Mouse (Mus musculus): ENCODE results near the gene Acot8. TPM values are rescaled to one million over a fixed set of nuclear protein-coding genes. Genes with fewer than 3 reads are reported as not detected.

Acot8 gene
- polyA plus RNA-seq, 1 experiment from 2014 or later, result 12.7 TPM

- Histone ChIP-seq H3K27me3 (ENCODE audit: control insufficient read depth, insufficient read depth, low read length) (0 out of 2 replicates have a peak, but pooled peaks cover under 1% of the 10 kb centered on the region), H3K36me3 (ENCODE audit: control insufficient read depth, insufficient read depth, low read length) (no peaks in the 10 kb centered on the region), H3K9me3 (ENCODE audit: control insufficient read depth, low read length) (no peaks in the 10 kb centered on the region), H3K4me1 (ENCODE audit: control insufficient read depth in 2 of 2, insufficient read depth in 2 of 2, low read length in 2 of 2) (peaks cover 3 to 9% of the 10 kb centered on the region in 2 experiments), H3K4me2 (ENCODE audit: low read length) (no peak overlapping the region), H3K9ac (ENCODE audit: low read length) (no peak overlapping the region), H3K27ac (replicated peaks in 1 of 2; ENCODE audit: control insufficient read depth in 1 of 2, insufficient read depth in 1 of 2, low read depth in 2 of 2, low read length in 2 of 2) (no peak overlapping the region), H3K4me3 (ENCODE audit: control insufficient read depth in 1 of 2, insufficient read depth in 1 of 2, low read depth in 1 of 2, low read length in 2 of 2) (no peak overlapping the region)
- 61% methylated on average over 4 of the region's 4 CpGs for WGBS
- ATAC-seq (ENCODE audit: insufficient number of reproducible peaks, insufficient read depth, low FRiP score, low read depth), result no peak
Measured at GRCm38 (mm10) chr2:164781876-164782275, 22.8 kb downstream of the Acot8 start.

- ATAC-seq (ENCODE audit: insufficient number of reproducible peaks, insufficient read depth, low FRiP score, low read depth), result no peak
- H3K36me3 ChIP-seq (ENCODE audit: control insufficient read depth, insufficient read depth, low read length), result no peaks in the 10 kb centered on the region
- H3K9ac ChIP-seq (ENCODE audit: low read length), result no peak within 1 kb of the TSS
- H3K27me3 ChIP-seq (ENCODE audit: control insufficient read depth, insufficient read depth, low read length), result 0 out of 2 replicates have a peak, but pooled peaks cover 5% of the 10 kb centered on the region
- no peak within 1 kb of the TSS for H3K4me3 ChIP-seq (ENCODE audit: control insufficient read depth in 1 of 2, insufficient read depth in 1 of 2, low read depth in 1 of 2, low read length in 2 of 2)
- no peak within 1 kb of the TSS for H3K4me2 ChIP-seq (ENCODE audit: low read length)
- H3K4me1 ChIP-seq (ENCODE audit: control insufficient read depth in 2 of 2, insufficient read depth in 2 of 2, low read length in 2 of 2), result peaks cover 0 to 2% of the 10 kb centered on the region in 2 experiments; a peak in 3 of 4 replicates
- H3K27ac ChIP-seq (replicated peaks in 1 of 2; ENCODE audit: control insufficient read depth in 1 of 2, insufficient read depth in 1 of 2, low read depth in 2 of 2, low read length in 2 of 2), result no peak within 1 kb of the TSS
- WGBS, result 62% methylated on average over 8 of the region's 8 CpGs
- no peaks in the 10 kb centered on the region for H3K9me3 ChIP-seq (ENCODE audit: control insufficient read depth, low read length)
Measured at GRCm38 (mm10) chr2:164779481-164780086, 25.1 kb downstream of the Acot8 start, which contains the start of gene Tnnc2. Tnnc2 (minus strand) TSS chr2:164779967.

GRCm38 (mm10) chr2:164778809-164779208 is 25.9 kb downstream of the Acot8 start:
- Histone ChIP-seq H3K27me3 (ENCODE audit: control insufficient read depth, insufficient read depth, low read length) (0 out of 2 replicates have a peak, but pooled peaks cover 5% of the 10 kb centered on the region), H3K4me1 (ENCODE audit: control insufficient read depth in 2 of 2, insufficient read depth in 2 of 2, low read length in 2 of 2) (no peaks in the 10 kb centered on the region; a peak in 1 of 4 replicates), H3K4me3 (ENCODE audit: control insufficient read depth in 1 of 2, insufficient read depth in 1 of 2, low read depth in 1 of 2, low read length in 2 of 2) (no peak overlapping the region), H3K9ac (ENCODE audit: low read length) (no peak overlapping the region), H3K4me2 (ENCODE audit: low read length) (no peak overlapping the region), H3K27ac (replicated peaks in 1 of 2; ENCODE audit: control insufficient read depth in 1 of 2, insufficient read depth in 1 of 2, low read depth in 2 of 2, low read length in 2 of 2) (no peak overlapping the region), H3K36me3 (ENCODE audit: control insufficient read depth, insufficient read depth, low read length) (0 out of 2 replicates have a peak, but pooled peaks cover 2% of the 10 kb centered on the region), H3K9me3 (ENCODE audit: control insufficient read depth, low read length) (no peaks in the 10 kb centered on the region)
- 62% methylated on average over 7 of the region's 7 CpGs for WGBS
- no peak for ATAC-seq (ENCODE audit: insufficient number of reproducible peaks, insufficient read depth, low FRiP score, low read depth)

- no peak for ATAC-seq (ENCODE audit: insufficient number of reproducible peaks, insufficient read depth, low FRiP score, low read depth)
- no peak overlapping the region for H3K4me2 ChIP-seq (ENCODE audit: low read length)
- no peak overlapping the region for H3K4me3 ChIP-seq (ENCODE audit: control insufficient read depth in 1 of 2, insufficient read depth in 1 of 2, low read depth in 1 of 2, low read length in 2 of 2)
- H3K4me1 ChIP-seq (ENCODE audit: control insufficient read depth in 2 of 2, insufficient read depth in 2 of 2, low read length in 2 of 2), result no peaks in the 10 kb centered on the region; a peak in 1 of 4 replicates
- H3K9me3 ChIP-seq (ENCODE audit: control insufficient read depth, low read length), result no peaks in the 10 kb centered on the region
- peaks cover 9% of the 10 kb centered on the region for H3K36me3 ChIP-seq (ENCODE audit: control insufficient read depth, insufficient read depth, low read length)
- H3K27me3 ChIP-seq (ENCODE audit: control insufficient read depth, insufficient read depth, low read length), result 0 out of 2 replicates have a peak, but pooled peaks cover 5% of the 10 kb centered on the region
- WGBS, result 90% methylated on average over 11 of the region's 11 CpGs
- no peak overlapping the region for H3K9ac ChIP-seq (ENCODE audit: low read length)
- no peak overlapping the region for H3K27ac ChIP-seq (replicated peaks in 1 of 2; ENCODE audit: control insufficient read depth in 1 of 2, insufficient read depth in 1 of 2, low read depth in 2 of 2, low read length in 2 of 2)
Measured at GRCm38 (mm10) chr2:164778015-164778287, 26.7 kb downstream of the Acot8 start.

- no peak for ATAC-seq (ENCODE audit: insufficient number of reproducible peaks, insufficient read depth, low FRiP score, low read depth)
- H3K4me1 ChIP-seq (ENCODE audit: control insufficient read depth in 2 of 2, insufficient read depth in 2 of 2, low read length in 2 of 2), result no peaks in the 10 kb centered on the region; a peak in 1 of 4 replicates
- H3K4me3 ChIP-seq (ENCODE audit: control insufficient read depth in 1 of 2, insufficient read depth in 1 of 2, low read depth in 1 of 2, low read length in 2 of 2), result no peak overlapping the region
- H3K27me3 ChIP-seq (ENCODE audit: control insufficient read depth, insufficient read depth, low read length), result 0 out of 2 replicates have a peak, but pooled peaks cover 5% of the 10 kb centered on the region
- 78% methylated on average over 30 of the region's 30 CpGs for WGBS
- no peaks in the 10 kb centered on the region for H3K9me3 ChIP-seq (ENCODE audit: control insufficient read depth, low read length)
- H3K4me2 ChIP-seq (ENCODE audit: low read length), result no peak overlapping the region
- peaks cover 15% of the 10 kb centered on the region for H3K36me3 ChIP-seq (ENCODE audit: control insufficient read depth, insufficient read depth, low read length)
- H3K9ac ChIP-seq (ENCODE audit: low read length), result no peak overlapping the region
- H3K27ac ChIP-seq (replicated peaks in 1 of 2; ENCODE audit: control insufficient read depth in 1 of 2, insufficient read depth in 1 of 2, low read depth in 2 of 2, low read length in 2 of 2), result no peak overlapping the region
Measured at GRCm38 (mm10) chr2:164777246-164778014, 27.3 kb downstream of the Acot8 start.

DNA sequence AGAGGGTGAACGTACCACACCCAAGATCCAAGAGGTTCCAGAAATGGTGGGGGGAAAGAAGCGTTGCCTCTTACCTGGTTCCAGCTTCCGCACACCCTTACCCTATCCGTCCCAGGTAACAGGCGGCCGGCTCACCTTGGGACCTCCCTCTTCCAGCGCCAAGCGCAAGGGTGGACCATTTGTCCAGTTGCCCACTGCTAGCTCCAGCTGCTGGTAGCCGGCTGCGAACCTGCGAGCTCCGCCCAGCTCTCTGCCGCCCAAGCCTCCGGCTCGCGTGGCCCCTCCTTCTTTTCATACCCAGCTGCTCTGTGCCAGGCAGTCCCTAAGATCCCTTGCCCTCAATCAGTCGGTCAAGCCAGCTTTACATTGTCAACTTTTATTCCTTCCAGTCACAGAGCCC is 27.9 kb downstream of the Acot8 start:
- H3K9me3 ChIP-seq (ENCODE audit: control insufficient read depth, low read length), result no peaks in the 10 kb centered on the region
- peaks cover 5 to 6% of the 10 kb centered on the region in 2 experiments; a peak in 3 of 4 replicates for H3K4me1 ChIP-seq (ENCODE audit: control insufficient read depth in 2 of 2, insufficient read depth in 2 of 2, low read length in 2 of 2)
- no peak for ATAC-seq (ENCODE audit: insufficient number of reproducible peaks, insufficient read depth, low FRiP score, low read depth)
- no peak overlapping the region for H3K27ac ChIP-seq (replicated peaks in 1 of 2; ENCODE audit: control insufficient read depth in 1 of 2, insufficient read depth in 1 of 2, low read depth in 2 of 2, low read length in 2 of 2)
- H3K27me3 ChIP-seq (ENCODE audit: control insufficient read depth, insufficient read depth, low read length), result 0 out of 2 replicates have a peak, but pooled peaks cover 5% of the 10 kb centered on the region
- no peak overlapping the region for H3K4me2 ChIP-seq (ENCODE audit: low read length)
- H3K36me3 ChIP-seq (ENCODE audit: control insufficient read depth, insufficient read depth, low read length), result peaks cover 21% of the 10 kb centered on the region
- WGBS, result 55% methylated on average over 17 of the region's 17 CpGs
- no peak overlapping the region for H3K4me3 ChIP-seq (ENCODE audit: control insufficient read depth in 1 of 2, insufficient read depth in 1 of 2, low read depth in 1 of 2, low read length in 2 of 2)
- no peak overlapping the region for H3K9ac ChIP-seq (ENCODE audit: low read length)

DNA sequence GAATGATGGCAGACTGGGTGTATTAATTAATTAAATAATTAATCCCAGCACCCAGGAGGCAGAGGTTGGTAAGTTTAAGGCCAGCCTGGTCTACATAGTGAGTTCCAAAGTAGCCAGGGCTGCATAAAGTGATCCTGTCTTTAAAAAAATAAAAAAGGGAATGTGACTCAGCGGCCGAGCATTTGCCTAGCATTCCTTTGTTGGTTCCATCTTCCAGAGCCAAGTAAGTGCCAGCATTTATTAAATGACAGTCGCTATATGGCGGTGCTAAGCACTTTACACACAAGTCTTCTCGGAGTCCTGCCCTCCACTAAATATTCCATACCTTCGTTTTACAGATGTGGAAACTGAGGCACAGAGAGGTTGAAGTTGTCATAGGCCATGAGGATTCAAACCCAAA is 28.6 kb downstream of the Acot8 start:
- Histone ChIP-seq H3K9ac (ENCODE audit: low read length) (no peak overlapping the region), H3K9me3 (ENCODE audit: control insufficient read depth, low read length) (no peaks in the 10 kb centered on the region), H3K4me1 (ENCODE audit: control insufficient read depth in 2 of 2, insufficient read depth in 2 of 2, low read length in 2 of 2) (peaks cover 11 to 12% of the 10 kb centered on the region in 2 experiments), H3K36me3 (ENCODE audit: control insufficient read depth, insufficient read depth, low read length) (peaks cover 27% of the 10 kb centered on the region), H3K27ac (replicated peaks in 1 of 2; ENCODE audit: control insufficient read depth in 1 of 2, insufficient read depth in 1 of 2, low read depth in 2 of 2, low read length in 2 of 2) (no peak overlapping the region), H3K27me3 (ENCODE audit: control insufficient read depth, insufficient read depth, low read length) (0 out of 2 replicates have a peak, but pooled peaks cover 5% of the 10 kb centered on the region), H3K4me2 (ENCODE audit: low read length) (no peak overlapping the region), H3K4me3 (ENCODE audit: control insufficient read depth in 1 of 2, insufficient read depth in 1 of 2, low read depth in 1 of 2, low read length in 2 of 2) (no peak overlapping the region)
- 73% methylated on average over 6 of the region's 6 CpGs for WGBS
- ATAC-seq (ENCODE audit: insufficient number of reproducible peaks, insufficient read depth, low FRiP score, low read depth), result no peak
